Mouse (Mus musculus): ENCODE results near the gene Atp6v0c. TPM values are rescaled to one million over a fixed set of nuclear protein-coding genes. Genes with fewer than 3 reads are reported as not detected.

Gene Atp6v0c
- polyA plus RNA-seq, 1 experiment = 432 TPM

GRCm38 (mm10) chr17:24173423-24173822, 3.9 kb upstream of the Atp6v0c start:
- H3K36me3 ChIP-seq (ENCODE audit: control insufficient read depth, insufficient read depth) = no peaks in the 10 kb centered on the region
- H3K4me2 ChIP-seq (ENCODE audit: low read depth) = no peak overlapping the region
- no peak overlapping the region for H3ac ChIP-seq (ENCODE audit: control insufficient read depth, insufficient read length)
- peaks cover 7% of the 10 kb centered on the region for H3K79me2 ChIP-seq (ENCODE audit: control insufficient read depth, insufficient read depth)
- H3K27me3 ChIP-seq (ENCODE audit: control insufficient read depth, insufficient read depth, insufficient read length) = no peaks in the 10 kb centered on the region
- TF ChIP-seq SRF (IDR thresholded peaks at IDR 0.05; ENCODE audit: control insufficient read depth, insufficient read length, low read depth) = no peak
- no peak overlapping the region for H3K4me3 ChIP-seq

- TF ChIP-seq TCF12 (IDR thresholded peaks at IDR 0.05; ENCODE audit: insufficient read depth, poor library complexity, severe bottlenecking) = no peak
- TF ChIP-seq MYOG (IDR thresholded peaks at IDR 0.05; ENCODE audit: control insufficient read depth in 1 of 3, insufficient read depth in 1 of 3, insufficient read length in 2 of 3, low read depth in 2 of 3) = no peak
- no peak for TF ChIP-seq REST (IDR thresholded peaks at IDR 0.05; ENCODE audit: insufficient read depth, insufficient read length)
- TF ChIP-seq TCF3 (IDR thresholded peaks at IDR 0.05; ENCODE audit: insufficient read length, low read depth) = no peak
- no peak for TF ChIP-seq USF1 (IDR thresholded peaks at IDR 0.05; ENCODE audit: low read depth)
- TF ChIP-seq MYOD1 (IDR thresholded peaks at IDR 0.05; ENCODE audit: control insufficient read depth in 1 of 3, insufficient read length in 2 of 3, low read depth in 2 of 3) = no peak
- TF ChIP-seq POLR2A (IDR thresholded peaks at IDR 0.05; ENCODE audit: insufficient read length, low read depth) = no peak
- no peak for TF ChIP-seq E2F4 (IDR thresholded peaks at IDR 0.05; ENCODE audit: insufficient read depth)
- TF ChIP-seq CEBPB (IDR thresholded peaks at IDR 0.05; ENCODE audit: insufficient read depth, poor library complexity, severe bottlenecking) = no peak
- no peak for TF ChIP-seq MAX (IDR thresholded peaks at IDR 0.05; ENCODE audit: low read depth)
- TF ChIP-seq POLR2AphosphoS2 (IDR thresholded peaks at IDR 0.05; ENCODE audit: insufficient read length, low read depth) = no peak
- no peak for TF ChIP-seq SRF (IDR thresholded peaks at IDR 0.05; ENCODE audit: control insufficient read depth, insufficient read length, low read depth)
Observed at GRCm38 (mm10) chr17:24171738-24172137, 2.2 kb upstream of the Atp6v0c start.

GRCm38 (mm10) chr17:24170729-24171128, 1.2 kb upstream of the Atp6v0c start:
- H3K4me2 ChIP-seq (ENCODE audit: low read depth) = no peak overlapping the region
- peaks cover 11% of the 10 kb centered on the region for H3K36me3 ChIP-seq (ENCODE audit: control insufficient read depth, insufficient read depth)
- H3ac ChIP-seq (ENCODE audit: control insufficient read depth, insufficient read length) = no peak overlapping the region
- H3K4me3 ChIP-seq = no peak overlapping the region
- no peak for TF ChIP-seq MYOG (IDR thresholded peaks at IDR 0.05; ENCODE audit: control insufficient read depth in 1 of 3, insufficient read depth in 1 of 3, insufficient read length in 2 of 3, low read depth in 2 of 3)
- no peak for TF ChIP-seq MAX (IDR thresholded peaks at IDR 0.05; ENCODE audit: low read depth)
- no peak for TF ChIP-seq POLR2AphosphoS2 (IDR thresholded peaks at IDR 0.05; ENCODE audit: insufficient read length, low read depth)
- no peak for TF ChIP-seq USF1 (IDR thresholded peaks at IDR 0.05; ENCODE audit: low read depth)
- TF ChIP-seq MYOD1 (IDR thresholded peaks at IDR 0.05; ENCODE audit: control insufficient read depth in 1 of 3, insufficient read length in 2 of 3, low read depth in 2 of 3) = no peak
- TF ChIP-seq E2F4 (IDR thresholded peaks at IDR 0.05; ENCODE audit: insufficient read depth) = no peak
- no peak for TF ChIP-seq REST (IDR thresholded peaks at IDR 0.05; ENCODE audit: insufficient read depth, insufficient read length)
- no peak for TF ChIP-seq TCF3 (IDR thresholded peaks at IDR 0.05; ENCODE audit: insufficient read length, low read depth)
- no peak for TF ChIP-seq SRF (IDR thresholded peaks at IDR 0.05; ENCODE audit: control insufficient read depth, insufficient read length, low read depth)
- TF ChIP-seq CEBPB (IDR thresholded peaks at IDR 0.05; ENCODE audit: insufficient read depth, poor library complexity, severe bottlenecking) = no peak
- TF ChIP-seq TCF12 (IDR thresholded peaks at IDR 0.05; ENCODE audit: insufficient read depth, poor library complexity, severe bottlenecking) = no peak
- no peak for TF ChIP-seq POLR2A (IDR thresholded peaks at IDR 0.05; ENCODE audit: insufficient read length, low read depth)
- peaks cover 30% of the 10 kb centered on the region for H3K79me2 ChIP-seq (ENCODE audit: control insufficient read depth, insufficient read depth)
- H3K27me3 ChIP-seq (ENCODE audit: control insufficient read depth, insufficient read depth, insufficient read length) = no peaks in the 10 kb centered on the region

More at GRCm38 (mm10) chr17:24171738-24172137, 2.2 kb upstream of the Atp6v0c start:
- no peak overlapping the region for H3K4me3 ChIP-seq
- H3K79me2 ChIP-seq (ENCODE audit: control insufficient read depth, insufficient read depth) = peaks cover 24% of the 10 kb centered on the region
- H3K27me3 ChIP-seq (ENCODE audit: control insufficient read depth, insufficient read depth, insufficient read length) = no peaks in the 10 kb centered on the region
- peaks cover 8% of the 10 kb centered on the region for H3K36me3 ChIP-seq (ENCODE audit: control insufficient read depth, insufficient read depth)
- H3ac ChIP-seq (ENCODE audit: control insufficient read depth, insufficient read length) = no peak overlapping the region
- H3K4me2 ChIP-seq (ENCODE audit: low read depth) = no peak overlapping the region

GRCm38 (mm10) chr17:24170125-24170524, 623 bp upstream of the Atp6v0c start:
- Histone ChIP-seq H3K4me3 (peak overlapping the region; percentile 93), H3K36me3 (ENCODE audit: control insufficient read depth, insufficient read depth) (peaks cover 11% of the 10 kb centered on the region), H3K4me2 (ENCODE audit: low read depth) (peak overlapping the region; percentile 96), H3K27me3 (ENCODE audit: control insufficient read depth, insufficient read depth, insufficient read length) (no peaks in the 10 kb centered on the region), H3ac (ENCODE audit: control insufficient read depth, insufficient read length) (peak overlapping the region; percentile 65), H3K79me2 (ENCODE audit: control insufficient read depth, insufficient read depth) (peaks cover 34% of the 10 kb centered on the region)
- TF ChIP-seq TCF12 (IDR thresholded peaks at IDR 0.05; ENCODE audit: insufficient read depth, poor library complexity, severe bottlenecking) (no peak), REST (IDR thresholded peaks at IDR 0.05; ENCODE audit: insufficient read depth, insufficient read length) (no peak), POLR2A (IDR thresholded peaks at IDR 0.05; ENCODE audit: insufficient read length, low read depth) (no peak), POLR2AphosphoS2 (IDR thresholded peaks at IDR 0.05; ENCODE audit: insufficient read length, low read depth) (no peak), E2F4 (IDR thresholded peaks at IDR 0.05; ENCODE audit: insufficient read depth) (no peak), MAX (IDR thresholded peaks at IDR 0.05; ENCODE audit: low read depth) (no peak), TCF3 (IDR thresholded peaks at IDR 0.05; ENCODE audit: insufficient read length, low read depth) (no peak), MYOD1 (IDR thresholded peaks at IDR 0.05; ENCODE audit: control insufficient read depth in 1 of 3, insufficient read length in 2 of 3, low read depth in 2 of 3) (no peak), CEBPB (IDR thresholded peaks at IDR 0.05; ENCODE audit: insufficient read depth, poor library complexity, severe bottlenecking) (no peak), SRF (IDR thresholded peaks at IDR 0.05; ENCODE audit: control insufficient read depth, insufficient read length, low read depth) (no peak), USF1 (IDR thresholded peaks at IDR 0.05; ENCODE audit: low read depth) (no peak), MYOG (IDR thresholded peaks at IDR 0.05; ENCODE audit: control insufficient read depth in 1 of 3, insufficient read depth in 1 of 3, insufficient read length in 2 of 3, low read depth in 2 of 3) (no peak)

All from myocyte (in vitro differentiated cells).